Mouse (Mus musculus): Measurements from ENCODE around the gene Nlk.
A peak's percentile ranks its signal among the peaks of the same experiment; 100 is the strongest.

Gene Nlk

GRCm38 (mm10) chr11:78696777-78697752 is at the start of gene Nlk:
Nlk (minus strand) TSS chr11:78697373.
- DNase-seq (ENCODE audit: low read depth, low spot score) = peak; percentile 99

DNA sequence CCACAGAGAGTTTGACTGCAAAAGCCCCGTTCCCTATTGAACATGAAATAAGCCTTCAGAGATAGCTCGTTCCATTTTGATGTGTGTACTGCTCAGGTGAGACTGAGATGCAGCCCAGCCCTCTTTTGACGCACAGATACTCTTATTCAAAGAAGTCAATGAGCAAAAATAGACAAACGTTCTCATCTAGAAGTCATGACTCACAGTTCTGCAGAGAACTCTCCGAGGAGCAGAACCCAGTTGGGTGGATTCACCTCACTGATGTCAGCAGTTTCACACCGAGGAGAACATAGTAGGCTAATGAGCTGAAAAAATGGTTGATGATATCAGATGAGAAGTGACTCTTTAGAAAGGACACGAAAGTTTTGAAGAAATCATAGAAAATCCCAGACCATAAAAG is 49.1 kb upstream of the Nlk start:
- no peak for DNase-seq (ENCODE audit: low read depth, low spot score)

DNA sequence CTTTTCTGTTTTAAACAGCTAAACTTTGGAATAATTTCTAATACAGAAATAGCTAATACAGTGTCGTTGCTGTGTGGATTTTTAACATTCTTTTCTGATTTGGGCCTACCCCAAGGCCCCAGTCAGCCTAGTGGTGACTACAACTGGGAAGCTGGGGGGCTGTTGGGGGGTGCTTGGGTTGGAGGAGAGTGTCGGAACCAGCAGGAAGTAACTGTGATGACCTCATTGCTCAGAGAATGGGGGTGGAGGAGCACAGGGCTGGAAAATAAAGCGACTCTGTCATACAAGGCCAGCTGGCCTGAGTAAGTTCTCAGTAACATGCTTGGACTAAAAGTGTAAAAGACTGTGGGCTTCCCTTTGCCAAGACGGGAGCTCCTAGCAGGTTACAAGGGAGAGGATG is 48.3 kb upstream of the Nlk start:
- DNase-seq (ENCODE audit: low read depth, low spot score) = no peak

DNA sequence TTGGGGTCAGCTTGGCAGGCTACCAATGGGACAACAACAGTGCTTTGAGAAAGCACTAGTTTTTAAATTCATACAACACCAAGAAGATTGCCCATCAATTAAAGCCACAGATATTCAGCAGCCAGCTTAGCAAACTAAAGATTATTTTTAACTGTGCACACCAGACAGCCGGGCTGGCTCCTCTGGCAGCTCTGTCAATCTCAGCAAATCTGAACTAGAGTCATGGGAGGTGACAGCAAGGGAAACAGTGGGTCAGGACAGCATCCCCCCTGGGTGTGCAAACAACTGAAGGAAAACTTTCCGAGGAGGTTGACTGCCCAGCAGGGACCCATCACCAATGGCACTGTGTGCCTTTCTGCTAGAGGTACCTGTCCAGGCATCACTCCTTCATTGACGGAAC is 45.3 kb upstream of the Nlk start:
- no peak for DNase-seq (ENCODE audit: low read depth, low spot score)

DNA sequence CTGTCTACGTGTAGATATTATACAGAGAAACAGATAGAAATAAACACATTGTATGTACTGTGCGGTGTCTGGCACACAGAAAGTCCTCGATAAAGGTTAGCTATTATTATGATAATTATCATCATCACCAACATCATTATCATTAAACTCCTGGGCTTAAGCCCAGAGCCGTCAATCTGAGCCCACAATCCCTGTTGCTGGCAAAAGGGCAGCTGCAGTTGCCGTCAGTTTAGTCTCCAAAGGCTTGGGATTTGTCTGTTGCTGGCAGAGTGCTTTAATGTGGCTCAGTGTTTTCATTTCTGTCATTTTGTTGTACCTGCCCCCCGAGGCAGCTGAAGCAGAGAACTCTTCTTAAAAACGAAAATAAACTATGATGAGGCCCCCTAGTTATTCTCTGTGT is 44.8 kb upstream of the Nlk start:
- DNase-seq (ENCODE audit: low read depth, low spot score) = no peak

- DNase-seq (ENCODE audit: low read depth, low spot score) = no peak
Measured at GRCm38 (mm10) chr11:78739361-78739760, 42.2 kb upstream of the Nlk start.

GRCm38 (mm10) chr11:78736877-78737408 is 39.8 kb upstream of the Nlk start:
- DNase-seq (ENCODE audit: low read depth, low spot score) = no peak

DNA sequence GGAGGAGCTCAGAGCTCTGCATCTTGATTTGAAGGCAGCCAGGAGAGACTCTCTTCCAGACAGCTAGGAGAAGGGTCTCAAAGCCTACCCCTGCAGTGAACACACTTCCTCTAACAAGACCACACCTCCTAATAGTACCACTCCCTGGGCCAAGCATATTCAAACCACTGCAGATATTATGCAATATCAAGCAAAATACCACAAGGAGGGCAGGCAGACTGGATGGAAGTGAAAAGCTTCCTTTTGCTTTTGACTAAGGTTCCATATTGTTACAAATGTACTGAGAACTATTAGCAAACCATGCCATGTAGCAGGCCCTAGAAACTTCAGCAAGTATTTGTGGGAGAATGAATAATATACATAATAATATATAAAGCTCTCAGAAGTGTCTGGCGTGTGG is 38.0 kb upstream of the Nlk start:
- DNase-seq (ENCODE audit: low read depth, low spot score) = no peak

DNA sequence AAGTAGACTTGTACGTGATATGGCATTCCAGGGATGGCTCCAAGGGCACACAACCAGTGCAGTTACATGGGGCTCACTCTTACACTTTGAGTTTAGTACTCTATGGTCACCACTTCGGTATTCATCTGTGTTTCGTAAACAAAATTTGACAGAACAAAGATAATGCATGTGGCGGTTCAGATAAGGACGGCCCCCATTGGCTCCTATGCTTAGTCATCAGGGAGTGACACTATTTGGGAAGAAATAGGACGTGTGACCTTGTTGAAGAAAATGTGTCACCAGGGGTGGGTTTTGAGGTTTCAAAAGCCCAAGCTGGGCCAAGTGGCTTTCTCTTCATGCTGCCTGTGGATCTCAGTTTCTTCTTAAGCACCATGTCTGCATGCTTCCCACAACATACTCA is 35.4 kb upstream of the Nlk start:
- DNase-seq (ENCODE audit: low read depth, low spot score) = no peak

DNA sequence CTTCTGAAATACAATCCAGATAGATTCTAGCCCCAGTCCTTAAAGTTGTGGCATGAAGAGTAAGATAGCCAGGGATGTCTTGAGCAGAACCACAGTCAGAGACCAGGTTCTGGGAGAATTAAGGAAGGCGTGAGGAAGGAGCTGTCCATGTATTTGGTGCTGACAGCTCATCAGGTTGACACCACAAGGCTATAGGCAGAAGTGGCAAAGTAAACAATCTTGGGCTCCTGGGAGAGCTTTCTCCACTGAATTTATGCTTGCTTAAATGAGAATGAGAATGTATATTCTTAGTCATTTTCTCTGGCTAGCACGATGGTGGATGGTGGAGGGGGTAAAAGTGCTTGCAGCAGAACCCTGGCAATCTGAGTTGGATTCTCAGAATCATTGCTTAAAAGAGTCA is 33.7 kb upstream of the Nlk start:
- peak; percentile 34 for DNase-seq (ENCODE audit: low read depth, low spot score)

DNA sequence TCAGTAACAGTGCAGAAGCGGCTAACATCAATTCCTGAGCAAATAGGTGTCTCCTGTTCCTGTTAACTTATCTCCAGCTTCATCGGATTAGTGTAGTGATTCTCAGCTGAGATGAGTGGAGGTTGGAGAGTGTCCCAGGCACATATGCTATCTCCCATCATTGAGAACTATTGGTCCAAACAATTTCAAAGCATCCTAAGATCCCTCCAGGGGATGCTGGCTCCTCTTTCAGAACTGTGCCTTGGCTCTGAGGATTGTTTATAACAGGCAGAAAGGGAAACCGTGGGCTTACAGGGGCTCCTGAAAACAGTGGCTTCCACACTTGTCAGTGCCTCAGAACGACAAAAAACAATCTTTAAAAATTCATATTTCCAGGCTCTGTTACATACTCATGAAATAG is 30.9 kb upstream of the Nlk start:
- no peak for DNase-seq (ENCODE audit: low read depth, low spot score)

GRCm38 (mm10) chr11:78726366-78726765 is 29.2 kb upstream of the Nlk start:
- DNase-seq (ENCODE audit: low read depth, low spot score) = no peak

DNA sequence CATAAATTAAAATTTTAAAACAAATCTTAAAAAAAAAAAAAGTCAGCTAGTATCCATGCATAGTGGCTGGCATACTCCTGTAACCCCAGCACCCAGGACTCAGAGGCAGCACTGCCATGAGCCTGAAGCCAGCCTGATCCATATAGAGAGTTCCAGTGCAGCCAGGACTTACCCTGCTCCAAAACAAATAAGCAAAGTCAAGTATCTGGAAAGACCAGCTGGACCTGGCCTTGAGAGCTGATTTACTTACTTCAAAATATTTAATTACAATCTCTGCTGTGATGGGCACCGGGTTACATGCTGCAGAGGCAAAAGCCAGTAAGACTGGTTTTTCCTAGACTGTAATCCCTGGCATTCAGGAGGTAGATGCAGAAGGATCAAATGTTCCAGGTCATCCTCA is 27.6 kb upstream of the Nlk start:
- no peak for DNase-seq (ENCODE audit: low read depth, low spot score)

- no peak for DNase-seq (ENCODE audit: low read depth, low spot score)
Measured at GRCm38 (mm10) chr11:78721419-78721818, 24.2 kb upstream of the Nlk start.

DNA sequence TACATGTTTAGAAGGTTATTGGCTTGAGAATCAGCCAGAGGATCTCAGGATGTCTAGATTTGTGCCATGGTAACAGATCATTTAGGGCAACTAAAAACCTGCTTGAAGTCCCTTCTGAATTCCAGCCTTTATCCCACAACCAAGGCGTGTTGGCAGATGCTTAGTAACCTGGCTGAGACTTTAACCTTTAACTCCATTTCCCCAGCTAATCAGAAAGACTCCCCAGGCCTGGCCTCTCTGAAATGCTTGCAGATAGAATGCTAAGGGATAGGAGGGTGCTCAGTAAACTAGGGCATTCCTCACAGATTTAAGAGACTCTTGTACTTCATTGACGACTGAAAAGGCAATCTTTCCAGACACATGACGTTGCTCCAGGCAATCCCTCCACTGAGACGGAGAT is 20.5 kb upstream of the Nlk start:
- no peak for DNase-seq (ENCODE audit: low read depth, low spot score)

- DNase-seq (ENCODE audit: low read depth, low spot score) = no peak
Measured at GRCm38 (mm10) chr11:78708642-78709041, 11.5 kb upstream of the Nlk start.

DNA sequence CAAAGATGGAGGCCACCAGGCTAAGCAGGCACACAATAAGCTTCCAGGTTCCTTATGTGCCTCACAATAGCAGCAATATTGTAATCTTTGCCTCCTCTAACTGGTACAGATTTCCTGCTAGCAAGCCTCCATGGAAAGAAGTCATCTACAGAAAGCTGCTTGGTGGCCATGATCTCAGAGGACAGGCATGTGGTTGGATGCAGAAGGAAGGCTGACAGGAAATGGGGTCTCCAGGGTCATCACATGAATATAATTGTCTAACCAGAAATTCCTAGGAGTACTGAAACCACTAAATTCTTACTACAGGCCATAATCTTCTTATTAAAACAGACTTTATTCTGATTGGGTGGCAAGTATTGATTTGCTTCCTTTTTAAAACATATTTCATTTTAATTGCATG is 8.9 kb upstream of the Nlk start:
- DNase-seq (ENCODE audit: low read depth, low spot score) = peak; percentile 32

- no peak for DNase-seq (ENCODE audit: low read depth, low spot score)
Measured at GRCm38 (mm10) chr11:78703085-78703484, 5.9 kb upstream of the Nlk start.

DNA sequence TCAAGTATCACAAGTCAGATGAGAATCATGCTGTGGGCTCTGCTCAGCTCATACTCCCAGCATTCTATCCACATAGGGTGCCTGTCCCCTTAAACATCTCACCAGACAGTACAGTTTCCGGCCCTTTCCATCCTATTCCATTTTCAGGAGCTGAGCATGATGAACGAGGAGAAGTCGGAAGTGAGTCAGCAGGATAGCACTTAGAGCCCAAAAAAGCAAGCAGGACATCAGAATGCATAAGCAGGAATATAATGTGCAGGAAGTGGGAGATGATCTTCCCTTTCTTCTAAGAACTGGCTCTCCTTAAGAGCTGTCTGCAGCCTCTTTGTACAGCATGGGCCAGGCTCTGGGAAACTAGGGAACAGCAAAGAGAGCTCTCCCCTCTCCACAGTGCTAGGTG is 5.1 kb upstream of the Nlk start:
- no peak for DNase-seq (ENCODE audit: low read depth, low spot score)

DNA sequence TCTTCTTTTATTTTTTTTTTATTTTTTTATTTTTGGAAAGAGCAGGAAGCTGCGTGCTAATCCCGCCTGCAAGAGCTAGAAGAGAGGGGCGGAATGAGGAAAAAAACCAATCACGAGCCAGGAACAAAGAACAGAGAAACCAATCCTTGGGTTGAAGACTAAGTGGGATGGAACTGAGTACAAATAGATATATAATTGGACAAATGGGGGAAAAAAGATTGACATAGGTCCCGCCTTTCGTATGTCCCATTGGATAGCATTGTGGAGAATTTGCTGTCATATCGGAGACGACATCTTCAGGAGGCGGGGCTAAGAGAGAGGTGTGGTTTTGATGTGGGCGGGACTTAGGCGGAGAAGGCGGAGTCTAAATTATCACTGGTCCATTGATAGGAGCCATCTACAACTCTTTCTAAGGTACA is 589 bp upstream of the Nlk start:
- DNase-seq (ENCODE audit: low read depth, low spot score) = peak; percentile 95

DNA sequence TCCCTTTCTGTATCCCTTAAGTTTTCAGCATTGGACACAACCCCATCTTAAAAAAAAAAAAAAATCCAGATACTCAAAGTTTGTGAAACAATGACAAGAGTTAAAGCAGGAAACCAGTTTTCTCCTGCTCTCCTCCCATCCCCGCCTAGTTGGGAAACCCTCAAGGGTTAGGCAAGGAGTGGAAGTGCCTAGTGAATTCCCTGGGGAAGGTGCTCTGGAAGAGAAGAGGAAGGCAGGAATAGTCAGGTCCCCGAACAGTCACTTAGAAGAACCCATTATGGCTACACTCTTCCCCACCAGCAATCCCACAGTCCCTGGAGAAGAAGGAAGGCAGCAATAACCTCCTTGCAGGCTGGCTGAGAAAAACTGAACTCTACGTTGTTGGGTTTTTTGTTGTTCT is 2.9 kb downstream of the Nlk start:
- no peak for DNase-seq (ENCODE audit: low read depth, low spot score)

GRCm38 (mm10) chr11:78693307-78693706 is 3.9 kb downstream of the Nlk start:
- no peak for DNase-seq (ENCODE audit: low read depth, low spot score)

DNA sequence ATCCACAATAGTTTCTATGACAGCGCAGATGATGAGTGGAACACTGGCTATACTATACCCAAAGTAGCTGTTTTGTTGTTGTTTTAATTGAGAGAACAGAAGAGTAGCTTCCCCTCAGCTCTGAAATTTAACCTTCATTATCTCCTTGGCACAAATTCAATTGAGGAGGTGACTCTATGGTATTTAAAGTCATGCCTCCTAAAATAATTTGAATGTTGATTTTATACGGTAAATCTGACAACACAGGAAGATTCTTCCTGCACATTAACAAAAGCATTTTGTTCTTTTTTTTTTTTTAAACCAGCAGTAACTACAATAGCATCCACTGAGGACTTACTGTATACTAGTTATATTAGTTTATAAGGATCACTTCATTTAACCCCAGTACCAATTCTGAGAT is 6.0 kb downstream of the Nlk start:
- no peak for DNase-seq (ENCODE audit: low read depth, low spot score)

All from mesoderm, embryonic 11.5 days (tissue).